Comparison of ENCODE assay signal across 8 mouse cellular contexts in the genomic region with DNA sequence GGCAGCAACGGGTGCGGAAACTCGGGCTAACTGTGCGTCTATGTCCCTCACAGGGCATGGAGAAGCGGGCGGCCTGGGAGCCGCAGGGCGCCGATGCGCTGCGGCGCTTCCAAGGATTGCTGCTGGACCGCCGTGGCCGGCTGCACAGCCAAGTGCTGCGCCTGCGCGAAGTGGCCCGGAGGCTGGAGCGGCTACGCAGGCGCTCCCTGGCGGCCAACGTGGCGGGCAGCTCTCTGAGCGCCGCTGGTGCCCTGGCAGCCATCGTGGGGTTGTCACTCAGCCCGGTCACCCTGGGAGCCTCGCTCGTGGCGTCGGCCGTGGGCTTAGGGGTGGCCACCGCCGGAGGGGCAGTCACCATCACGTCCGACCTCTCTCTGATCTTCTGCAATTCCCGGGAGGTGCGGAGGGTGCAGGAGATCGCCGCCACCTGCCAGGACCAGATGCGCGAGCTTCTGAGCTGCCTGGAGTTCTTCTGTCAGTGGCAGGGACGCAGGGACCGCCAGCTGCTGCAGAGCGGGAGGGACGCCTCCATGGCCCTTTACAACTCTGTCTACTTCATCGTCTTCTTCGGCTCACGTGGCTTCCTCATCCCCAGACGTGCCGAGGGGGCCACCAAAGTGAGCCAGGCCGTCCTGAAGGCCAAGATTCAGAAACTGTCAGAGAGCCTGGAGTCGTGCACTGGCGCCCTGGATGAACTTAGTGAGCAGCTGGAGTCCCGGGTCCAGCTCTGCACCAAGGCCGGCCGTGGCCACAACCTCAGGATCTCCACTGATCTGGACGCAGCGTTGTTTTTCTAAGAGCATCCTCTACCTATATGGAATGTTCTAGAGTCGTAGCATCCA. TPM values are rescaled to one million over a fixed set of nuclear protein-coding genes. Genes with fewer than 3 reads are reported as not detected.
DNase-seq lines count a peak whose midpoint lies in the region; ATAC-seq and TF ChIP-seq lines count a peak whose summit lies in the region.

No protein-coding gene starts in this region.

- ATAC-seq in activated CD4-positive, CD25-positive, alpha-beta regulatory T cell, adult 4 months, result peak; percentile 76
- ATAC-seq in megakaryocyte, adult 5-6 weeks (ENCODE audit: poor library complexity, severe bottlenecking), result peak; percentile 96

- TF ChIP-seq CTCF in cortical plate, adult 2 months (IDR thresholded peaks at IDR 0.05; ENCODE audit: extremely low read depth, insufficient read depth, low read length), result 0 out of 2 replicates have a peak, but pooled peaks have one; percentile 30
- peak; percentile 80 for TF ChIP-seq CTCF in left cerebral cortex, adult 2 months (IDR thresholded peaks at IDR 0.05)

- peak; percentile 69 to 86 for DNase-seq in gastrocnemius, adult 8-10 months (ENCODE audit: low spot score in 2 of 2)
- peak; percentile 58 for DNase-seq in hindlimb bud, embryonic 11.5 days (ENCODE audit: extremely low spot score, low read depth, low spot score)
- DNase-seq in left cerebral cortex, adult 2 months (ENCODE audit: extremely low spot score in 1 of 2, low spot score in 2 of 2), result peak; percentile 89 to 92
- DNase-seq in right cerebral cortex, adult 18-20 months, result peak; percentile 92
- peak; percentile 78 for DNase-seq in urinary bladder, adult 2 months (ENCODE audit: low spot score)

- peak; percentile 69 for TF ChIP-seq POLR2A in cortical plate, adult 2 months (IDR thresholded peaks at IDR 0.05; ENCODE audit: extremely low read depth, insufficient read depth, low read length)

- peak overlapping the region; percentile 89 for H3K27ac ChIP-seq in cortical plate, adult 2 months (ENCODE audit: insufficient read depth, low read length)
- peak overlapping the region; percentile 95 for H3K27ac ChIP-seq in left cerebral cortex, adult 2 months

- intact Hi-C loops in left cerebral cortex, adult 2 months (cut with DNase I), result loop anchor here (1.0 kb wide), 1 partner anchor 28 kb away; the partner anchor contains the start of gene Ddx47

- peak overlapping the region; percentile 63 for H3K4me3 ChIP-seq in cortical plate, adult 2 months (ENCODE audit: insufficient read depth, low read length)
- peak overlapping the region; percentile 48 for H3K4me3 ChIP-seq in left cerebral cortex, adult 2 months

- H3K4me1 ChIP-seq in cortical plate, adult 2 months (ENCODE audit: control insufficient read depth, insufficient read depth, low read length), result no peaks in the 10 kb centered on the region

RNA-seq across cellular contexts. Expression of gene Apold1, which starts 2.2 kb away (rescaled TPM):
- polyA plus RNA-seq in activated CD4-positive, CD25-positive, alpha-beta regulatory T cell, adult 4 months (2017; shearing (Covaris generic)), result under 1 TPM; 0.09 to 0.17 TPM
- 2.7 and 2.9 TPM in 2 replicates for polyA plus RNA-seq in cortical plate, adult 2 months (2012; rRNA removed)
- 1 to 10 TPM; 1.0 to 1.7 (median 1.4) TPM for total RNA-seq in gastrocnemius, adult 8-10 months (2022)
- 1 to 10 TPM; 3.7 to 6.4 TPM for total RNA-seq in left cerebral cortex, adult 2 months (2021)
- total RNA-seq in megakaryocyte, adult 5-6 weeks (2015), result 0.21 and 0.89 TPM in 2 replicates
- total RNA-seq in megakaryocyte, adult 5-6 weeks (2017), result 0.40 and 0.49 TPM in 2 replicates
- polyA plus RNA-seq in urinary bladder, adult 2 months (2012; rRNA removed), result 1.9 TPM in 2 replicates

RNA-seq across cellular contexts. Expression of gene Ddx47, which starts 27.7 kb away (rescaled TPM):
- polyA plus RNA-seq in activated CD4-positive, CD25-positive, alpha-beta regulatory T cell, adult 4 months (2017; shearing (Covaris generic)), result 100 to 1,000 TPM; 132 to 161 TPM
- 66.6 and 70.8 TPM in 2 replicates for polyA plus RNA-seq in cortical plate, adult 2 months (2012; rRNA removed)
- 10 to 100 TPM; 23.7 to 25.3 (median 24.7) TPM for total RNA-seq in gastrocnemius, adult 8-10 months (2022)
- total RNA-seq in left cerebral cortex, adult 2 months (2021), result 10 to 100 TPM; 61.0 to 62.0 TPM
- total RNA-seq in megakaryocyte, adult 5-6 weeks (2015), result 43.4 and 50.3 TPM in 2 replicates
- total RNA-seq in megakaryocyte, adult 5-6 weeks (2017), result 62.6 and 74.5 TPM in 2 replicates
- polyA plus RNA-seq in urinary bladder, adult 2 months (2012; rRNA removed), result 80.2 and 86.4 TPM in 2 replicates

Comparison
In these comparisons a context has a peak if more than half of its experiments do, and no peak if none do; other contexts are left out.
1. Peak in every context shown above with its lines: DNase-seq, ATAC-seq, H3K4me3 ChIP-seq and H3K27ac ChIP-seq.